Mouse (Mus musculus): ENCODE measurements around the gene Hs3st4.

Gene Hs3st4

GRCm38 (mm10) chr7:124341510-124341909 lies 358.8 kb downstream of the Hs3st4 start:
- in situ Hi-C loops (cut with MboI, MseI) = no loop called here

DNA sequence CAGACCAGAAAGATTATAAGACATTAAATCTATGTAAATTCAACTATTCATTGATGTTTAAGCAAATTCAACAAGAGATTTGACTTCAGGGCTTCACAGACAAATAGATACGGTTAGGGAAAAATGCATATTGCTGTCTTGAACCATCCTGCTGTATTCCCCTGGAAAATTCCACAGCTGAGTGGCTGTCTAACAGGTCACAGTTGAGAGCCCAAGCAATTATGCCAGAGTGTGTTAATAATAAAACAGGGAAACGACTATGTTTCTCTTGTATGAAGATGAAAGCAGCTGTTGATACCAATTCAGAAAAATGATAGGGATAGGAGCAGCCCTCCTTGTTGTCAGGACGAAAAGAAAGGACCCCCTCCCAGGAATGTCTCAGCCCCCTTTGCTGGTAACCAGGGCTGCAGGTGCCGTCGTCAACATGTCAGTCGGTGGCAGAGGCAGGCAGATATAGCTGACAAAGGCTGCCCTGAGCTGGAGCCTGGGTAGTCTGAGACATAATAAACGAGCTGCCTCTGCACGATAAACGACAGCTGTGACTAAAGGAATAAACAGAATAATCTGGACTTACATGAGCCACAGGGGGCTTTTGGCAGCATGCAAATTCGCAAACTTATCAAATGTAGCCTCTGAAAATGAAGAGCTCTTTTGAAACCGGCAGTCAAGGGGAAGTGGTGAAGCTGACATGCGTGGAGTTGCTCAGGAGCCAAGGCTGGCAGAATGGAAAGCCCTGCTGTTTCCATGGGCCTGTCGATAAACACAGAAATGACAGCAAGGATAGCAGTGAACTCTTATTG lies 364.7 kb downstream of the Hs3st4 start:
- in situ Hi-C loops (cut with MboI, MseI) = no loop called here

- in situ Hi-C loops (cut with MboI, MseI) = no loop called here
Measured at GRCm38 (mm10) chr7:124354035-124354434, 371.4 kb downstream of the Hs3st4 start.

GRCm38 (mm10) chr7:124358068-124358467 lies 375.4 kb downstream of the Hs3st4 start:
- in situ Hi-C loops (cut with MboI, MseI) = no loop called here

- in situ Hi-C loops (cut with MboI, MseI) = no loop called here
Measured at GRCm38 (mm10) chr7:124359836-124360235, 377.2 kb downstream of the Hs3st4 start.

DNA sequence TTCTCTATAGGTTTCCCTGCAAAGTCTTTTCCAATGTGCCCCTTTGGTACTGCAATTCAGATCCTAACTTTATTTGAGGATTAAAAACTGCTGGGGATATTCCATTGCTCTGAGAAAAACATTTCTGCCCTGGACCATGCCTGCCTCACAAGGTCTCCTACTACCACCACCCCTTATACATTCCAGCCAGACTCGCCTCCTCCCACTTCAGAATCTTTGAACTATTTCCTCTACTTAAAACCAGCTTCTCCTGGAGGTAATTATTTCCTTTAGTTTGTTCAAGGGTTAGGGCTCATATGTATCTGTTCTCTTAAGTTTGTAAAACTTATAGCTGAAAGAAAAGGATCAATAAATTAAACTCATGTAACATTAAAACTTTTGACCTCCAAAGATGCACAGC lies 389.6 kb downstream of the Hs3st4 start:
- in situ Hi-C loops (cut with MboI, MseI) = no loop called here

DNA sequence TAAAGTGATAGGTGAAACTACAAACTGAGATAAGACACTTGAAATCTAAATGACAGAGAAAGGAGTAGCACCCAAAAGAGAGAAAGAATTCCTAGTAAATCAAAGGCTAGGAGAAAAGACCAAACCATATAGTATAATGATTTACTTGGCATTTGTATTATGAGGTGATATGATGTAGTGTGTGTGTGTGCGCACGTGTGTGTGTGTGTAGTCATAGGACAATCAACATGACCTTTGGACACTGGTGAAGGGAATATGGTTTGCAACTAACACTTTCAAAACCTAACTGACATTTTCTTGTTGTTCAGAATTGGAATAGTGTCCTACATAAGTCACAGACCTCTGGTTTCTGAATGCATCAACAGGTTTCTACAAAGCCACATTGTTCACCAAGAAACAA lies 390.0 kb downstream of the Hs3st4 start:
- in situ Hi-C loops (cut with MboI, MseI) = no loop called here

DNA sequence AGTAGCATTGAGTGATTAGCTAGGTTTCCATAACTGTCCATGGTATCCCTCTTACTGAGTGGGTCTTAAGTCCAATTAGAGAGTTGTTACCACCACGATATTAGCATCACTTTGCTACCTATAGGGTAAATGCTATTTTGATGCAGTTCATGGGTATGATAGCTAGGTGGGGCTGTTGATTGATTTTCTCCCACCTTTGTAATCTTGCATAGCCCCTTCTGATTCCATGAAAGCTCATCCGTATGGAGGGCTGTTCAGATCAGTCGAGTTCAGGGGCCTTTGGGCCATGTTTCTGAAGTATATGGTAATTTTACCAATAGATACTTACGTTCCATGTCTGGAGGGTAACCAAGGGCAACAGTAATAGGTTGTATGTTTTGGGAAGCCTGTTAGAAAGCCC lies 400.8 kb downstream of the Hs3st4 start:
- in situ Hi-C loops (cut with MboI, MseI) = loop anchor here (5.0 kb wide), 1 partner anchor 434 kb away; no protein-coding TSS in a partner anchor

GRCm38 (mm10) chr7:124399184-124399583 lies 416.5 kb downstream of the Hs3st4 start:
- in situ Hi-C loops (cut with MboI, MseI) = no loop called here

DNA sequence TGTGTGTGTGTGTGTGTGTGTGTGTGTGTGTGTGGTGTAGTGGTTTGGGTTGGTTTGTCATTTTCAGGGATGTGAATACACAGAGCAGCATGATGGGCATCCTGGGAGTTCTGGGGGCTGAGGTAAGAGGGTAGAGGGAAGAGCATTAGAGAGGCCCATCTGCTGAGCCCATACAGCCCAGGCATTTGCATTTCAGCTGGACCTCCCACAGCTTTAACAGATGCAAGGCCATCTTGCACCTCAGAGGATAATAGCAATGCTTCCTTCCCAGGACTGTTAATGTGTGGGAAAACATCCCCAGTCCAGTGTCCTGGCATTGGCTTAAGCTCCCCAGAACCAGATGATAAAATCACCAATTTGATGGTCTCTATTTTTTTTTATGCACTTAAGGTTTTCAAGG lies 444.3 kb downstream of the Hs3st4 start:
- in situ Hi-C loops (cut with MboI, MseI) = no loop called here
